Mouse (Mus musculus): Measurements from ENCODE around the gene Pnmt. TPM values are rescaled to one million over a fixed set of nuclear protein-coding genes. Genes with fewer than 3 reads are reported as not detected.

Pnmt gene
- polyA plus RNA-seq (2021; fragmentation: Nextera tagmentation), result 0.31 and 0.41 TPM in 2 replicates
- long read RNA-seq, experiment 1, result 0 reads
- long read RNA-seq, experiment 2, result 0 reads

GRCm38 (mm10) chr11:98385638-98386585 is at the start of gene Pnmt:
Gene Pnmt (plus strand): TSS chr11:98386450.

GRCm38 (mm10) chr11:98348083-98348961 is 37.9 kb upstream of the Pnmt start, which contains the start of gene Ppp1r1b:
Gene Ppp1r1b (plus strand): TSS chr11:98348404.

GRCm38 (mm10) chr11:98358161-98359083 is 27.8 kb upstream of the Pnmt start, which contains the start of gene Stard3:
Gene Stard3 (plus strand): TSS chr11:98358368.

GRCm38 (mm10) chr11:98383261-98384030 is 2.8 kb upstream of the Pnmt start, which contains the start of gene Tcap:
Gene Tcap (plus strand): TSS chr11:98383811.

GRCm38 (mm10) chr11:98400161-98400726 is 14.0 kb downstream of the Pnmt start, which contains the start of gene Pgap3:
Gene Pgap3 (minus strand): TSS chr11:98400490.

GRCm38 (mm10) chr11:98412273-98412796 is 26.1 kb downstream of the Pnmt start, which contains the start of gene Erbb2:
Gene Erbb2 (plus strand): TSS chr11:98412470.

Other genes with a start within 250 kb of the Pnmt start
- 5.7 and 6.6 TPM in 2 replicates for gene Fbxl20, start 236.0 kb upstream of the Pnmt start, polyA plus RNA-seq (2021; fragmentation: Nextera tagmentation)
- 28.3 and 34.2 TPM in 2 replicates for gene Med1, start 193.2 kb upstream of the Pnmt start, polyA plus RNA-seq (2021; fragmentation: Nextera tagmentation)
- gene Cdk12, start 183.4 kb upstream of the Pnmt start, polyA plus RNA-seq (2021; fragmentation: Nextera tagmentation), result 1.9 and 2.0 TPM in 2 replicates
- 12.4 and 14.7 TPM in 2 replicates for gene Neurod2, start 56.8 kb upstream of the Pnmt start, polyA plus RNA-seq (2021; fragmentation: Nextera tagmentation)
- gene Ppp1r1b, start 38.0 kb upstream of the Pnmt start, polyA plus RNA-seq (2021; fragmentation: Nextera tagmentation), result 42.9 and 70.1 TPM in 2 replicates
- 37.0 and 39.2 TPM in 2 replicates for gene Stard3, start 28.1 kb upstream of the Pnmt start, polyA plus RNA-seq (2021; fragmentation: Nextera tagmentation)
- gene Tcap, start 2.6 kb upstream of the Pnmt start, polyA plus RNA-seq (2021; fragmentation: Nextera tagmentation), result 1.6 and 2.1 TPM in 2 replicates
- gene Pgap3, start 14.0 kb downstream of the Pnmt start, polyA plus RNA-seq (2021; fragmentation: Nextera tagmentation), result 1.9 and 2.3 TPM in 2 replicates
- 1.2 and 2.0 TPM in 2 replicates for gene Erbb2, start 26.0 kb downstream of the Pnmt start, polyA plus RNA-seq (2021; fragmentation: Nextera tagmentation)
- gene Mien1, start 52.5 kb downstream of the Pnmt start, polyA plus RNA-seq (2021; fragmentation: Nextera tagmentation), result 231 and 239 TPM in 2 replicates
- gene Grb7, start 59.9 kb downstream of the Pnmt start, polyA plus RNA-seq (2021; fragmentation: Nextera tagmentation), result 1.1 and 1.7 TPM in 2 replicates
- gene Ikzf3, start 159.6 kb downstream of the Pnmt start, polyA plus RNA-seq (2021; fragmentation: Nextera tagmentation), result not detected in 2 replicates
- gene Zpbp2, start 164.6 kb downstream of the Pnmt start, polyA plus RNA-seq (2021; fragmentation: Nextera tagmentation), result 0.19 TPM in 1 of 2 replicates, not detected in the other
- gene Ormdl3, start 200.9 kb downstream of the Pnmt start, polyA plus RNA-seq (2021; fragmentation: Nextera tagmentation), result 8.1 and 13.9 TPM in 2 replicates
- gene Lrrc3c, start 211.8 kb downstream of the Pnmt start, polyA plus RNA-seq (2021; fragmentation: Nextera tagmentation), result not detected in 2 replicates
- gene Gm12355, start 239.2 kb downstream of the Pnmt start, polyA plus RNA-seq (2021; fragmentation: Nextera tagmentation), result 0.31 and 0.69 TPM in 2 replicates
- not detected in 2 replicates for gene Gsdma3, start 239.9 kb downstream of the Pnmt start, polyA plus RNA-seq (2021; fragmentation: Nextera tagmentation)

Measured in layer of hippocampus, adult 6 months (tissue).